Mouse (Mus musculus) central nervous system, embryonic 18 days (tissue): Measurements from ENCODE around the gene Vmn2r92. TPM values are rescaled to one million over a fixed set of nuclear protein-coding genes. Genes with fewer than 3 reads are reported as not detected.

Experiments
- polyA plus RNA-seq: library from polyadenylated mRNA; depleted of rRNA; stranded (reverse); fragments of >200 nt; gene quantifications from 2 replicates; pipeline ENCODE4 v1.2.3, GENCODE M21; 2012; rRNA removed

The Vmn2r92 gene
- not detected in 2 replicates for polyA plus RNA-seq

GRCm38 (mm10) chr17:18151587-18151986 lies at the start of gene Vmn2r92:
TSS of gene Vmn2r92 (plus strand) at chr17:18151887.

Other genes with a start within 250 kb of the Vmn2r92 start
- gene Fpr-rs4, start 130.2 kb upstream of the Vmn2r92 start, polyA plus RNA-seq = not detected in 2 replicates
- gene Vmn2r124, start 102.5 kb upstream of the Vmn2r92 start, polyA plus RNA-seq = not detected in 2 replicates
- gene Vmn2r91, start 66.9 kb upstream of the Vmn2r92 start, polyA plus RNA-seq = not detected in 2 replicates
- gene Vmn2r94, start 125.9 kb downstream of the Vmn2r92 start, polyA plus RNA-seq = not detected in 2 replicates
- not detected in 2 replicates for gene Vmn2r93, start 146.2 kb downstream of the Vmn2r92 start, polyA plus RNA-seq